Mouse (Mus musculus) neural tube, embryonic 11.5 days (tissue): ENCODE data around the gene Pex7. TPM values are rescaled to one million over a fixed set of nuclear protein-coding genes. Genes with fewer than 3 reads are reported as not detected.
"Not testable (repeated sequence)": the region's sequence is repeated elsewhere in the genome, so short reads cannot be mapped to it uniquely, and the experiment has no call there.

Source experiments
- ATAC-seq: fragments of 200-750 bp; cut with Nextera tagmentation; 2 replicates; pipeline ENCODE4 v1.8.0; 2017; ENCODE audit warnings: moderate number of reproducible peaks, mild to moderate bottlenecking, moderate TSS enrichment, moderate library complexity; ENCODE audit not compliant: insufficient read depth, low FRiP score, low TSS enrichment
- DNase-seq: peaks from one replicate; pipeline ENCODE4 v3.0.0-alpha.2; 2015; ENCODE audit warnings: low spot score
- H3K27ac ChIP-seq: fragments of 300-500 bp; sonication (generic); 2 replicates; pipeline ENCODE4 v1.5.1; 2014; ENCODE audit warnings: low read depth, mild to moderate bottlenecking, low read length
- H3K27me3 ChIP-seq: fragments of 300-500 bp; sonication (generic); 2 replicates; pipeline ENCODE4 v1.6.1; 2014; ENCODE audit warnings: mild to moderate bottlenecking, low read length, mixed read lengths; ENCODE audit not compliant: control insufficient read depth, insufficient read depth
- H3K36me3 ChIP-seq: fragments of 300-500 bp; sonication (generic); 2 replicates; pipeline ENCODE4 v1.6.1; 2014; ENCODE audit warnings: mild to moderate bottlenecking, low read length, moderate library complexity, mixed read lengths; ENCODE audit not compliant: control insufficient read depth, insufficient read depth
- H3K4me1 ChIP-seq: fragments of 300-500 bp; sonication (generic); 2 replicates; pipeline ENCODE4 v1.6.1; 2014; ENCODE audit warnings: low read length, mixed read lengths; ENCODE audit not compliant: control insufficient read depth, insufficient read depth
- H3K4me2 ChIP-seq: fragments of 300-500 bp; sonication (generic); 2 replicates; pipeline ENCODE4 v1.6.1; 2014; ENCODE audit warnings: low read depth, mild to moderate bottlenecking, moderate library complexity
- H3K4me3 ChIP-seq: fragments of 300-500 bp; sonication (generic); 2 replicates; pipeline ENCODE4 v1.5.1; 2014; ENCODE audit warnings: low read depth, low read length
- H3K9ac ChIP-seq: fragments of 300-500 bp; sonication (generic); 2 replicates; pipeline ENCODE4 v1.6.1; 2014; ENCODE audit warnings: mild to moderate bottlenecking, low read length
- H3K9me3 ChIP-seq: fragments of 300-500 bp; sonication (generic); 2 replicates; pipeline ENCODE4 v1.6.1; 2016; ENCODE audit warnings: low read length; ENCODE audit not compliant: control insufficient read depth
- WGBS: fragments of 180-500 bp; shearing (Covaris S2); extraction: QIAGEN DNeasy Blood & Tissue Kit; methylation state at CpG from one replicate; pipeline ENCODE4 v1.1.7; 2014; 5-methylcytosine and 5-hydroxymethylcytosine counted together
- polyA plus RNA-seq: library from polyadenylated mRNA; unstranded; fragments of >200 nt; fragmentation: Nextera tagmentation; extraction: Ambion mirVana; gene quantifications from 2 replicates; pipeline ENCODE4 v1.2.1, GENCODE M21; 2014

The Pex7 gene
- polyA plus RNA-seq, 1 experiment from 2014 or later, result 29.1 TPM

- 59% methylated on average over 9 of the region's 9 CpGs for WGBS
- Histone ChIP-seq H3K4me3 (no peak overlapping the region), H3K4me1 (no peaks in the 10 kb centered on the region), H3K9ac (no peak overlapping the region), H3K36me3 (no peaks in the 10 kb centered on the region), H3K4me2 (no peak overlapping the region), H3K27ac (no peak overlapping the region), H3K9me3 (no peaks in the 10 kb centered on the region), H3K27me3 (peaks cover 19% of the 10 kb centered on the region)
- no peak for DNase-seq
- no peak for ATAC-seq
Observed at GRCm38 (mm10) chr10:19936961-19937708, 29.6 kb upstream of the Pex7 start.

GRCm38 (mm10) chr10:19935821-19936367, 28.4 kb upstream of the Pex7 start:
- ATAC-seq, result no peak
- peaks cover 19% of the 10 kb centered on the region for H3K27me3 ChIP-seq
- H3K4me2 ChIP-seq, result no peak overlapping the region
- H3K4me1 ChIP-seq, result no peaks in the 10 kb centered on the region
- H3K27ac ChIP-seq, result no peak overlapping the region
- H3K36me3 ChIP-seq, result no peaks in the 10 kb centered on the region
- no peak overlapping the region for H3K9ac ChIP-seq
- no peak for DNase-seq
- 56% methylated on average over 4 of the region's 4 CpGs for WGBS
- no peaks in the 10 kb centered on the region for H3K9me3 ChIP-seq
- no peak overlapping the region for H3K4me3 ChIP-seq

- Histone ChIP-seq H3K4me2 (peak overlapping the region; percentile 96), H3K9ac (no peak overlapping the region), H3K4me3 (peak overlapping the region; percentile 73), H3K27me3 (peaks cover 19% of the 10 kb centered on the region), H3K27ac (no peak overlapping the region), H3K9me3 (no peaks in the 10 kb centered on the region), H3K36me3 (no peaks in the 10 kb centered on the region), H3K4me1 (no peaks in the 10 kb centered on the region)
- DNase-seq (peak; percentile 23), ATAC-seq (no peak)
- 5% methylated on average over 10 of the region's 10 CpGs for WGBS
Observed at GRCm38 (mm10) chr10:19935295-19935623, 27.8 kb upstream of the Pex7 start.

DNA sequence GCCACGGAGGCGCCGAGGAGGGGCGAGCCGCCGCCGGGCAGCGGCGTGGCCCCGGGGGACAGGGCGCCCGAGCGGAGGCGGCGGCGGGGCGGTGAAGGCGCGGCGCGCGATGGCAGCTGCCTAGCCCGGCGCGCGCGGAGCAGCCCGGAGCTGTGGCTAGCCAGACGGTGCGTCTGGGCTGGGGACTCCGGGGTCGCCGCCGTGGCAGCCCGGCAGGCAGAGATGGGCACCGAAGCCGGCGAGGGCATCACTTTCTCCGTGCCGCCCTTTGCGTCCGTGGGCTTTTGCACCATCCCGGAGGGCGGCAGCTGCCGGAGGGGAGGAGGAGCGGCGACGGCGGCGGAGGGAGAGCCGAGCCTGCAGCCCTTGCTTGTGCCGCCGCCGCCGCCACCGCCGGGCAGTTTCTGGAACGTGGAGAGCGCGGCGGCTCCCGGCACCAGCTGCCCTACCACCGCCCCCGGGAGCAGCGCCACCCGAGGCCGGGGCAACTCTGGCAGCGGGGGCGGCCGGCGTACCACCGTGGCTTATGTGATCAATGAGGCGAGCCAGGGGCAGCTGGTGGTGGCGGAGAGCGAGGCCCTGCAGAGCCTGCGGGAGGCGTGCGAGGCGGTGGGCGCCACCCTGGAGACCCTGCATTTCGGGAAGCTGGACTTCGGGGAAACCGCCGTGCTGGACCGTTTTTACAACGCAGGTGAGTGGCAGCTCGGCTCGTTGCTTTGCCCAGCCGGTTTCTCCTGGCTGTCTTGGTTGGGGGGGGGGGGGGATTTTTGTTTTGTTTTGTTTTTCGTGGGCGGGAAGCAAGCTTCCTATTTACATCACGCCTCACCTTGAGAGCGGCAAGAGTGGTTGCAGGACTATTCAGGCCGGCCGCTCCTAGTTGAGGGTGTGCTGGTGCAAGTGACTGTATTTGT, 27.1 kb upstream of the Pex7 start, which contains the start of gene Map3k5:
TSS of gene Map3k5 (plus strand) at position 89 of the 911 bp plus-strand sequence.
- peak within 1 kb of the TSS; percentile 60 for H3K9ac ChIP-seq
- peak within 1 kb of the TSS; percentile 96 for H3K4me2 ChIP-seq
- no peaks in the 10 kb centered on the region for H3K4me1 ChIP-seq
- no peaks in the 10 kb centered on the region for H3K9me3 ChIP-seq
- no peak within 1 kb of the TSS for H3K27ac ChIP-seq
- peak; percentile 80 for ATAC-seq
- peak within 1 kb of the TSS; percentile 73 for H3K4me3 ChIP-seq
- H3K27me3 ChIP-seq, result peaks cover 19% of the 10 kb centered on the region
- under 1% methylated on average over 64 of the region's 95 CpGs for WGBS
- H3K36me3 ChIP-seq, result no peaks in the 10 kb centered on the region
- peak; percentile 74 for DNase-seq

- peak; percentile 75 for DNase-seq
- H3K9ac ChIP-seq, result peak overlapping the region; percentile 60
- peak overlapping the region; percentile 96 for H3K4me2 ChIP-seq
- H3K4me1 ChIP-seq, result no peaks in the 10 kb centered on the region
- H3K27ac ChIP-seq, result no peak overlapping the region
- H3K4me3 ChIP-seq, result peak overlapping the region; percentile 73
- peak; percentile 74 for ATAC-seq
- H3K36me3 ChIP-seq, result no peaks in the 10 kb centered on the region
- H3K27me3 ChIP-seq, result peaks cover 19% of the 10 kb centered on the region
- no peaks in the 10 kb centered on the region for H3K9me3 ChIP-seq
- WGBS, result under 1% methylated on average over 83 of the region's 97 CpGs
Observed at GRCm38 (mm10) chr10:19933511-19934383, 26.3 kb upstream of the Pex7 start.

DNA sequence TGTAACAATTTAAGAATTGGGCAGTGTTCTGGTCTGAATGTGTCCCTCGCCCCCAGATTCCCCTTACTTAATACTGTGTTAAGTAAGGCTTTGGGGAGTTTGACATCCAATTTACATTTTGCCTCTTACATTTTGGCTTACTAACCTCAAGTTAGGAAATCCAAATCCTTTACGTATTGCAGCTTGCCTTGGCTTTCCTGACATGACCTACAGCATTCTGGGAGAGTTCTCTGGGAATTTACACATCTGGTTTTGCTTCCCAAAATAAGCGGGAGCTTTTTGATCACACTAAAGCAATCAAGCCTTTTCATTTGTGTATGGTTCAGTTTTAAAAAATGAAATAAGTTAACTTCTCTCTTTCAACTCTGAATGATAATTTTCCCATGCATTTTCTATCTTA, 25.5 kb upstream of the Pex7 start:
- Histone ChIP-seq H3K9me3 (no peaks in the 10 kb centered on the region), H3K4me3 (no peak overlapping the region), H3K9ac (no peak overlapping the region), H3K4me2 (no peak overlapping the region; the same call in 1 of the 2 replicates), H3K4me1 (no peaks in the 10 kb centered on the region), H3K27me3 (peaks cover 19% of the 10 kb centered on the region), H3K36me3 (no peaks in the 10 kb centered on the region), H3K27ac (no peak overlapping the region)
- ATAC-seq (no peak), DNase-seq (no peak)
- WGBS, result 33% methylated on average over 3 of the region's 3 CpGs

- no peak for ATAC-seq
- H3K27ac ChIP-seq, result no peak overlapping the region
- H3K4me1 ChIP-seq, result no peaks in the 10 kb centered on the region
- 74% methylated on average over 1 of the region's 1 CpGs for WGBS
- no peaks in the 10 kb centered on the region for H3K36me3 ChIP-seq
- H3K4me3 ChIP-seq, result no peak overlapping the region
- H3K27me3 ChIP-seq, result peaks cover 7% of the 10 kb centered on the region; the same call in 1 of the 2 replicates
- H3K9me3 ChIP-seq, result no peaks in the 10 kb centered on the region
- no peak overlapping the region for H3K9ac ChIP-seq
- no peak overlapping the region for H3K4me2 ChIP-seq
- no peak for DNase-seq
Observed at GRCm38 (mm10) chr10:19928205-19928604, 20.7 kb upstream of the Pex7 start.

DNA sequence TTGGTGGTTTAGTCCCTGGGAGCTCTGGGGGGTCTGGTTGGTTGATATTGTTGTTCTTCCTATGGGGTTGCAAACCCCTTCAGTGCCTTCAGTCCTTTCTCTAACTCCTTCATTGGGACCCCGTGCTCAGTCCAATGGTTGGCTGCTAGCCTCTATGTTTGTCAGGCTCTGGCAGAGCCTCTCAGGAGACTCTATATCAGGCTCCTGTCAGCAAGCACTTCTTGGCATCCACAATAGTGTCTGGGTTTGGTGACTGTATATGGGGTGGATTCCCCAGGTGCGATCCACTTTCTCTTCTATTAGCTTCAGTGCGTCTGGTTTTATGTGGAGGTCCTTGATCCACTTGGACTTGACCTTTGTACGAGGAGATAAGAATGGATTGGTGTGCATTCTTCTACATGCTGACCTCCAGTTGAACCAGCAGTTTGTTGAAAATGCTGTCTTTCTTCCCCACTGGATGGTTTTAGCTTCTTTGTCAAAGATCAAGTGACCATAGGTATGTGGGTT, 19.0 kb upstream of the Pex7 start:
- DNase-seq, H3K9me3 ChIP-seq, H3K4me3 ChIP-seq, H3K4me1 ChIP-seq, H3K27me3 ChIP-seq, H3K9ac ChIP-seq, H3K36me3 ChIP-seq, ATAC-seq, H3K4me2 ChIP-seq, H3K27ac ChIP-seq: not testable (repeated sequence)
- 92% methylated on average over 4 of the region's 4 CpGs for WGBS
